Mouse (Mus musculus) small intestine, adult 2 months (tissue): ENCODE measurements around the gene Eid2.

Experiments
- CTCF ChIP-seq: fragments of 200-500 bp; IDR thresholded peaks from 2 replicates; pipeline ENCODE4 v1.5.1; 2012; ENCODE audit warnings: low read depth, mild to moderate bottlenecking, control low read depth, inconsistent platforms, low read length, moderate library complexity, mixed read lengths; ENCODE audit not compliant: insufficient replicate concordance, insufficient read length; ENCODE audit errors: extremely low read depth
- POLR2A ChIP-seq: fragments of 200-500 bp; IDR thresholded peaks from 2 replicates; pipeline ENCODE4 v1.6.1; 2012; ENCODE audit warnings: low read depth, mild to moderate bottlenecking, control low read depth, inconsistent platforms, low read length, moderate library complexity

DNA sequence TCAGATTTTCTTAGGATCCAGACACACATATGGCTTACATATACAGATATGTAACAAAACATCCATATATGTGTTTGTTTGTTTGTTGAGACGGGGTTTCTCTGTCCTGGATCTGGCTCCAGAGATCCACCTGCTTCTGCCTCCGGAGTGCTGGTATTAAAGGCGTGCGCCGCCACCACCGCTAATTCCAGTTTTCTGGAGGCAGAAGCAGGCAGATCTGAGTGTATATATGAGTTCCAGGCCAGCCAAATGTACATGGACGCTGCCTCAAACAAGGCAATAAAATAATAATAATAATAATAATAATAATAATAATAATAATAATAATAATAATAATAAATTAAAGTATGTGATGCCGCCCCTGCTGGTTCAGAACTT, 9.5 kb downstream of the Eid2 start:
- TF ChIP-seq POLR2A (no peak), CTCF (no peak)
